Mouse (Mus musculus) megakaryocyte, embryonic 14.5 days (primary cell): Measurements from ENCODE around the gene Nupr1l. TPM values are rescaled to one million over a fixed set of nuclear protein-coding genes. Genes with fewer than 3 reads are reported as not detected.

Source experiments
- H3K27me3 ChIP-seq: replicated peaks from 2 replicates; pipeline ENCODE3; 2012; ENCODE audit warnings: inconsistent platforms
- H3K36me3 ChIP-seq: replicated peaks from 2 replicates; pipeline ENCODE3; 2012; ENCODE audit warnings: low read length, inconsistent platforms, mixed read lengths
- H3K4me1 ChIP-seq: 2 replicates; pipeline ENCODE4 v1.6.1; 2012; ENCODE audit warnings: inconsistent platforms
- H3K4me3 ChIP-seq: replicated peaks from 2 replicates; pipeline ENCODE3; 2012; ENCODE audit warnings: moderate library complexity, mild to moderate bottlenecking, inconsistent platforms
- H3K9me3 ChIP-seq: 2 replicates; pipeline ENCODE4 v1.6.1; 2012; ENCODE audit warnings: inconsistent platforms
- FLI1 ChIP-seq: IDR thresholded peaks from 2 replicates; pipeline ENCODE4 v1.6.1; 2012; ENCODE audit warnings: low read length, inconsistent platforms, mixed read lengths
- GATA1 ChIP-seq: IDR thresholded peaks from 3 replicates; pipeline ENCODE4 v1.6.1; 2012; ENCODE audit warnings: mixed read lengths, low read length, inconsistent platforms, borderline replicate concordance
- polyA plus RNA-seq: library from polyadenylated mRNA; stranded (reverse); fragments of >175 nt; gene quantifications from 2 replicates; pipeline ENCODE4 v1.2.3, GENCODE M21; 2012; ENCODE audit warnings: low replicate concordance; ENCODE audit not compliant: insufficient read depth

Gene Nupr1l
- polyA plus RNA-seq = 2.4 TPM in 1 of 2 replicates, not detected in the other

- Histone ChIP-seq H3K4me1 (peaks cover 37% of the 10 kb centered on the region), H3K4me3 (peak within 1 kb of the TSS; percentile 97), H3K27me3 (no peaks in the 10 kb centered on the region), H3K36me3 (no peaks in the 10 kb centered on the region), H3K9me3 (no peaks in the 10 kb centered on the region)
- TF ChIP-seq FLI1 (no peak), GATA1 (no peak)
Observed at GRCm38 (mm10) chr5:129908242-129908965, at the start of gene Nupr1l. Nupr1l (plus strand) TSS chr5:129908540.

DNA sequence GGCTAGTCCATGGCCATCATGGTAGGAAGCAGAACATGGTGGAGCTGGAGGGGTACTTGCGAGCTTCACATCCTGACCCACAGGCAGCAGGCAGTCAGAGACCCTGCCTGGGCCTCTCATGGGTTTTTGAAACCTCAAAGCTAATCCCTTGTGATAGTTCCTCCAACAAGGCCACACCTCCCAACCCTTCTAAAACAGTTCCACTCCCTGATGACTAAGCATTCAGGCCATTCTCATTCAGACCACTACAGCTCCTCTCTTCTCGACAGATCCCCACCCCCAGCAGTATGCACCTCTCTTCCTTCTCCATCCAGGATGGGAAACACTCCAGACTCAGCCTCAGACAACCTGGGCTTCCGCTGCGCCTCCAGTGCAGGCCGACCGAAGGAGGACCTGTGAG is 46.0 kb upstream of the Nupr1l start:
- Histone ChIP-seq H3K27me3 (no peaks in the 10 kb centered on the region), H3K9me3 (peaks cover 10% of the 10 kb centered on the region), H3K36me3 (peaks cover 54% of the 10 kb centered on the region), H3K4me3 (peak overlapping the region; percentile 53), H3K4me1 (peaks cover 12% of the 10 kb centered on the region)
- TF ChIP-seq GATA1 = no peak
- no peak for TF ChIP-seq FLI1

DNA sequence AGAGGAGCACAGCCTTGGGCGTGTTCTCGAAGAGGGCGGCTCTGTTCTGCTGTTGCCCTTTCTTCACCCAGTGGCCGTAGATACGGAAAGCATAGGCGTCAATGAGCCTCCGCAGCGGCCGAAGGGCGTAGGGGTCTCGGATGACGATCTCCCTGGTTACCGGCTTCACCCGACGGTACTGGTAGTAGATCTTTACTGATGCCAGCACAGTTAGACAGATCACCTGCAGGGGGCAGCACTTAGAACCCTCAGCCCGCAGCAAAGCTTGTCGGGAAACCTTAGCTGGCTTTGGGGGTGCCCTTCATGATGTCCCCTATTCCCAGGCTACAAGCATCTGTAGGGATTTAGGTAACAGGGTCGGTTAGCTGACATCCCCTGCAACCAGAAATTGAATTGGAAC is 43.9 kb upstream of the Nupr1l start:
- Histone ChIP-seq H3K9me3 (peaks cover 10% of the 10 kb centered on the region), H3K4me3 (peak overlapping the region; percentile 74), H3K27me3 (no peaks in the 10 kb centered on the region), H3K4me1 (peaks cover 12% of the 10 kb centered on the region), H3K36me3 (peaks cover 36% of the 10 kb centered on the region)
- TF ChIP-seq GATA1 (no peak), FLI1 (no peak)

- peaks cover 10% of the 10 kb centered on the region for H3K9me3 ChIP-seq
- H3K36me3 ChIP-seq = peaks cover 22% of the 10 kb centered on the region
- no peaks in the 10 kb centered on the region for H3K27me3 ChIP-seq
- no peak for TF ChIP-seq FLI1
- TF ChIP-seq GATA1 = no peak
- H3K4me3 ChIP-seq = no peak overlapping the region
- peaks cover 12% of the 10 kb centered on the region for H3K4me1 ChIP-seq
Observed at GRCm38 (mm10) chr5:129865841-129866240, 42.5 kb upstream of the Nupr1l start.

DNA sequence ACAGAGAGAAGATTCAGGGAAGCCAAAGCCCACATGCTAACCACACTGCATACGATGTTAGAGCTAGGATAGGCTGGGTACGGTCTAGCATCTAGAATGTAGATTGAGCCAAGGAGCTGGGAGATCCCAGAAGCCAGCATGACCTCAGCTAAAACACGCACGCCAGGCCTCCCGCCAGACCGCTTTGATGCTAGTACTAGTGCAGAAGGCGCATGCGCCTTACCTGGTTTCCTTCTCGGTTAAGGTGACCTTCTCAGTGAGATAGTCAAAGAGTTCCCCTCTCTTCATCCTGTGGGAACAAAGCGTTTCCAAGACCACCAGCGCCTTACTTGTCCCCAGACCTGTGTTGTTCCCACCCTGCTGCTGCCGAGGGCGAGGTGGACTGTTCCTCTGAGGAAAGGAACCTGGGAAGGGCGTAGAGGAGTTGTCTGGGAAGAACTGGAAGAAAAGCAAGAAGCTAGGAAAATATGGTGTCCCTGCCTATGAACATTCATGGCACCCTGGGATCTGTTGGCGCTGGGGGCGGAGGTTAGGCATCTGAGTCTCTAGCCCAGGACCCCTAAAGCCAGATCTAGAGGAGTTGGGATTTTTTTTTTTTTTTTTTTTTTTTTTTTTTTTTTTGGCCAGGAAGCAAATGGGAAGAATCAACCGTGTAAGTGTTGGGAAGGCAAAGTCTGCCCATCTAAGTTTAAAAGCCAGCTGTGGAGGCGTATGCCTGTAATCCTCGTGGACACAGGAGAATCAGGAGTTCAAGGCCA is 38.9 kb upstream of the Nupr1l start:
- Histone ChIP-seq H3K27me3 (peaks cover 5% of the 10 kb centered on the region), H3K4me1 (peaks cover 11% of the 10 kb centered on the region), H3K36me3 (no peaks in the 10 kb centered on the region), H3K4me3 (no peak overlapping the region), H3K9me3 (no peaks in the 10 kb centered on the region)
- no peak for TF ChIP-seq GATA1
- TF ChIP-seq FLI1 = no peak

- H3K4me1 ChIP-seq = peaks cover 3% of the 10 kb centered on the region; the same call in 1 of the 2 replicates
- H3K9me3 ChIP-seq = no peaks in the 10 kb centered on the region
- H3K4me3 ChIP-seq = no peak overlapping the region
- TF ChIP-seq FLI1 (no peak), GATA1 (no peak)
- no peaks in the 10 kb centered on the region for H3K36me3 ChIP-seq
- peaks cover 5% of the 10 kb centered on the region for H3K27me3 ChIP-seq
Observed at GRCm38 (mm10) chr5:129871238-129871637, 37.1 kb upstream of the Nupr1l start.

- H3K4me3 ChIP-seq = no peak overlapping the region
- TF ChIP-seq GATA1 = no peak
- TF ChIP-seq FLI1 = no peak
- no peaks in the 10 kb centered on the region for H3K9me3 ChIP-seq
- H3K4me1 ChIP-seq = peaks cover 22% of the 10 kb centered on the region
- H3K36me3 ChIP-seq = peaks cover 3% of the 10 kb centered on the region
- H3K27me3 ChIP-seq = peaks cover 5% of the 10 kb centered on the region
Observed at GRCm38 (mm10) chr5:129873942-129874341, 34.4 kb upstream of the Nupr1l start.

GRCm38 (mm10) chr5:129875098-129875497 is 33.2 kb upstream of the Nupr1l start:
- H3K4me3 ChIP-seq = no peak overlapping the region
- TF ChIP-seq FLI1 (no peak), GATA1 (no peak)
- peaks cover 11% of the 10 kb centered on the region for H3K36me3 ChIP-seq

GRCm38 (mm10) chr5:129877731-129878455 is 30.4 kb upstream of the Nupr1l start:
- Histone ChIP-seq H3K4me3 (no peak overlapping the region), H3K36me3 (peaks cover 37% of the 10 kb centered on the region), H3K9me3 (no peaks in the 10 kb centered on the region), H3K4me1 (peaks cover 23% of the 10 kb centered on the region), H3K27me3 (peaks cover 5% of the 10 kb centered on the region)
- TF ChIP-seq GATA1 (no peak), FLI1 (no peak)

More at GRCm38 (mm10) chr5:129875098-129875497, 33.2 kb upstream of the Nupr1l start:
- Histone ChIP-seq H3K4me1 (peaks cover 23% of the 10 kb centered on the region), H3K9me3 (no peaks in the 10 kb centered on the region), H3K27me3 (peaks cover 5% of the 10 kb centered on the region)
